Mouse (Mus musculus) kidney, postnatal 0 days (tissue): ENCODE data around the gene Ddx23. TPM values are rescaled to one million over a fixed set of nuclear protein-coding genes. Genes with fewer than 3 reads are reported as not detected.

Experiments
- ATAC-seq: fragments of 200-750 bp; cut with Nextera tagmentation; replicated peaks from 2 replicates; pipeline ENCODE4 v1.8.0; 2017; ENCODE audit warnings: low read depth, moderate number of reproducible peaks, moderate TSS enrichment, moderate library complexity; ENCODE audit not compliant: low FRiP score
- DNase-seq: peaks from one replicate; pipeline ENCODE4 v3.0.0-alpha.2; 2016; ENCODE audit warnings: low spot score
- H3K27ac ChIP-seq: fragments of 300-500 bp; sonication (generic); 2 replicates; pipeline ENCODE4 v1.5.1; 2014; ENCODE audit warnings: mild to moderate bottlenecking
- H3K27me3 ChIP-seq: fragments of 300-500 bp; sonication (generic); 2 replicates; pipeline ENCODE4 v1.6.1; 2014; ENCODE audit warnings: low read length, mixed read lengths; ENCODE audit not compliant: insufficient read depth
- H3K36me3 ChIP-seq: fragments of 300-500 bp; sonication (generic); 2 replicates; pipeline ENCODE4 v1.6.1; 2014; ENCODE audit warnings: low read length, mixed read lengths; ENCODE audit not compliant: insufficient read depth
- H3K4me1 ChIP-seq: fragments of 300-500 bp; sonication (generic); replicated peaks from 2 replicates; pipeline ENCODE4 v1.6.1; 2014; ENCODE audit warnings: antibody characterized with exemption, low read length, mixed read lengths; ENCODE audit not compliant: insufficient read depth
- H3K4me2 ChIP-seq: fragments of 300-500 bp; sonication (generic); 2 replicates; pipeline ENCODE4 v1.6.1; 2014; ENCODE audit warnings: mild to moderate bottlenecking, low read length, moderate library complexity, mixed read lengths
- H3K4me3 ChIP-seq: fragments of 300-500 bp; sonication (generic); replicated peaks from 2 replicates; pipeline ENCODE4 v1.5.1; 2014; ENCODE audit warnings: low read depth, low read length
- H3K9ac ChIP-seq: fragments of 300-500 bp; sonication (generic); 2 replicates; pipeline ENCODE4 v1.6.1; 2014; ENCODE audit warnings: low read depth, low read length
- H3K9me3 ChIP-seq: fragments of 300-500 bp; sonication (generic); replicated peaks from 2 replicates; pipeline ENCODE4 v1.6.1; 2016; ENCODE audit warnings: low read length, inconsistent platforms, mixed read lengths
- CTCF ChIP-seq: IDR thresholded peaks from 2 replicates; pipeline ENCODE4 v1.5.1; 2016; ENCODE audit warnings: antibody characterized with exemption, low read depth, mild to moderate bottlenecking, moderate library complexity
- WGBS: fragments of 180-500 bp; shearing (Covaris S2); extraction: QIAGEN DNeasy Blood & Tissue Kit; methylation state at CpG from one replicate; pipeline ENCODE4 v1.1.7; 2014; 5-methylcytosine and 5-hydroxymethylcytosine counted together
- polyA plus RNA-seq: library from polyadenylated mRNA; unstranded; fragments of >200 nt; fragmentation: Nextera tagmentation; extraction: Ambion mirVana; gene quantifications from 2 replicates; pipeline ENCODE4 v1.2.1, GENCODE M21; 2015

Gene Ddx23
- polyA plus RNA-seq, 1 experiment from 2014 or later, result 14.6 TPM

- Histone ChIP-seq H3K9ac (no peak overlapping the region), H3K27me3 (no peaks in the 10 kb centered on the region), H3K36me3 (no peaks in the 10 kb centered on the region), H3K27ac (no peak overlapping the region), H3K4me1 (peaks cover 6% of the 10 kb centered on the region), H3K9me3 (no peaks in the 10 kb centered on the region), H3K4me3 (no peak overlapping the region), H3K4me2 (no peak overlapping the region)
- DNase-seq (no peak), ATAC-seq (no peak)
- 57% methylated on average over 5 of the region's 5 CpGs for WGBS
- no peak for TF ChIP-seq CTCF
Observed at GRCm38 (mm10) chr15:98623361-98623821, 39.3 kb downstream of the Ddx23 start.

- H3K9me3 ChIP-seq, result no peaks in the 10 kb centered on the region
- no peaks in the 10 kb centered on the region for H3K27me3 ChIP-seq
- no peak overlapping the region for H3K4me2 ChIP-seq
- ATAC-seq (no peak), DNase-seq (no peak)
- H3K36me3 ChIP-seq, result no peaks in the 10 kb centered on the region
- no peak for TF ChIP-seq CTCF
- peaks cover 4% of the 10 kb centered on the region for H3K4me1 ChIP-seq
- no peak overlapping the region for H3K27ac ChIP-seq
- H3K9ac ChIP-seq, result no peak overlapping the region
- no peak overlapping the region for H3K4me3 ChIP-seq
- 29% methylated on average over 6 of the region's 6 CpGs for WGBS
Observed at GRCm38 (mm10) chr15:98622721-98623120, 40.0 kb downstream of the Ddx23 start.

- TF ChIP-seq CTCF, result no peak
- H3K9me3 ChIP-seq, result no peaks in the 10 kb centered on the region
- WGBS, result 8% methylated on average over 7 of the region's 7 CpGs
Observed at GRCm38 (mm10) chr15:98622199-98622598, 40.5 kb downstream of the Ddx23 start.

DNA sequence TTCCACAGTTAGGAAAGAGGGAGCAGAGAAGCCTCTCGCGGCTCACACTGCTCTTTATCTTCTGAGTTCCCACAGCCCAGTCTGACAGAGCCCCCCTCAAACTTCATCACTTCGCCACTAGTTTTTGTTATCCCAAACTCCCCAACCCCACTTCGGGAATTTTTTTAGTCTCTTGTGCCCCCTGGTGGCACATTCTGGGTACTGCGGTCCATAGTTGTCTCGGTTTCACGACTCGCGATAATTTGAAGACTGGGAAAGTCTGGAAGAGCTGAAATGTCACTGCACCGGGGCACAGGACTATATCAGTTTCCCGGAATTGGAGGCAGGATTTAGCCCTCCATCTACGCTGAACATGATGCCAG is 45.5 kb downstream of the Ddx23 start:
- 0 out of 2 replicates have a peak overlapping the region, but pooled peaks have one; percentile 0 for H3K9ac ChIP-seq
- 1% methylated on average over 12 of the region's 12 CpGs for WGBS
- no peaks in the 10 kb centered on the region for H3K36me3 ChIP-seq
- no peaks in the 10 kb centered on the region for H3K27me3 ChIP-seq
- DNase-seq (peak; percentile 89), ATAC-seq (no peak)
- peak; percentile 94 for TF ChIP-seq CTCF
- 0 out of 2 replicates have a peak, but pooled peaks cover 6% of the 10 kb centered on the region for H3K4me1 ChIP-seq
- H3K4me2 ChIP-seq, result peak overlapping the region; percentile 23; the same call in 1 of the 2 replicates
- H3K4me3 ChIP-seq, result no peak overlapping the region
- no peaks in the 10 kb centered on the region for H3K9me3 ChIP-seq
- no peak overlapping the region for H3K27ac ChIP-seq

More at GRCm38 (mm10) chr15:98622199-98622598, 40.5 kb downstream of the Ddx23 start:
- Histone ChIP-seq H3K4me1 (peaks cover 4% of the 10 kb centered on the region), H3K4me3 (no peak overlapping the region), H3K27ac (no peak overlapping the region), H3K4me2 (no peak overlapping the region), H3K36me3 (no peaks in the 10 kb centered on the region), H3K9ac (no peak overlapping the region), H3K27me3 (no peaks in the 10 kb centered on the region)
- ATAC-seq (no peak), DNase-seq (no peak)

DNA sequence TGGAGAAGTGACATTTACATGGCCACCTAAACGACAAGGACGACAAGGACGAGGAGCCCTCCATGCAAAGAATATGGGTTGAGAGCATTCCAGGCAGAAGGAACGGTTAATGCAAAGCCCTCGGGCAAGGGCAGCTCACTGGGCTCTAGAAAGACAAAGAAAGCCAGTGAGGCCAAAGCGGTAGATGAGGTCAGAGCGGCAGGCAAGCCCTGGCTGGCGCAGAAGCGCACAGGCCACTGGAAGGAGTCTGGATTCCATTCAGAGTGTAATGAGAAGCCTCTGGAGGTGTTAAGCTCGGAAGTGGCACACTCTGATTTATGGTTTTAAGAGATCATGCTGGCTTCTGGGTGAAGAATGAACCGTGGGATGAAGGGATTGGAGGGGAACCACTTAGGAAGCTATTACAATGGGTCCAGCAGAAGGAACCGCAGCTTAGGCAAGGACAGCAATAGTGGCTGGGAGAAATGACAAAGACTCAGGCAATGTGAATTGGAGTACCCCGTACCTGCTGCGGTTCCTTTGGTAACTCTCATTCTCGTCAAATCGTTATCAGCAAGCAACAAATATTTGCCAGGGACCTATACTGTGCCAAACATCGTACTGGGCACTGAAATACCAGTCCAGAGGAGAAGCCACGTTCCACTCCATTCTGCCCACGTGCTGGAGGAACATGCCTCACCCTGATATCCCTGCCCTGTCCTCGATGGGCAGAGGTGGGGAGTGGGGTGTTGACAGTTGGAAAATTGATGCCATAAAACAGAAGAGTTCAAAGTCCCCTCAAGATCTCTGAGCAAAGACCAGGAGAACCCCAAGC is 46.1 kb downstream of the Ddx23 start:
- H3K9ac ChIP-seq, result 0 out of 2 replicates have a peak overlapping the region, but pooled peaks have one; percentile 0
- 31% methylated on average over 20 of the region's 20 CpGs for WGBS
- no peak overlapping the region for H3K27ac ChIP-seq
- no peaks in the 10 kb centered on the region for H3K9me3 ChIP-seq
- H3K4me2 ChIP-seq, result peak overlapping the region; percentile 23; the same call in 1 of the 2 replicates
- TF ChIP-seq CTCF, result no peak
- H3K36me3 ChIP-seq, result no peaks in the 10 kb centered on the region
- H3K4me1 ChIP-seq, result 0 out of 2 replicates have a peak, but pooled peaks cover 6% of the 10 kb centered on the region
- H3K27me3 ChIP-seq, result no peaks in the 10 kb centered on the region
- 0 out of 2 replicates have a peak, but pooled peaks have one; percentile 14 for ATAC-seq
- DNase-seq, result no peak
- H3K4me3 ChIP-seq, result no peak overlapping the region

DNA sequence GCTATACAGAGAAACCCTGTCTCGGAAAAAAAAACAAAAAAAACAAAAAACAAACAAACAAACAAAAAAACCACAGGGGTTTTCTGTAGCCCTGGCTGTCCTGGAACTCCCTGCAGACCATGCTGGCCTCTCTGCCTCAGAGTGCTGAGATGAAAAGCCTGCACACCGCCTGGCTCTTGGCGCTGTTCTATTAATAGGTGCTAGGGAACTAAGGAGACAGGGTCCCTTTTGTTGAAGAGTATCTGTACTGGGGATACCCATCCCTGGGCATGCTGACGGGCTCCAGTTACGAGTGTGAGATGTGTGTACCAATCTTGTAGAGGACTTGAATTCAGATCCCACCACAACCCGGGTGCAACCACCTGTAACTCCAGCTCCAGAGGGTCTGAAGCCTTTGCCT is 46.9 kb downstream of the Ddx23 start:
- no peaks in the 10 kb centered on the region for H3K36me3 ChIP-seq
- 77% methylated on average over 6 of the region's 6 CpGs for WGBS
- ATAC-seq (no peak), DNase-seq (no peak)
- TF ChIP-seq CTCF, result no peak
- H3K4me2 ChIP-seq, result no peak overlapping the region
- 0 out of 2 replicates have a peak, but pooled peaks cover 6% of the 10 kb centered on the region for H3K4me1 ChIP-seq
- no peaks in the 10 kb centered on the region for H3K27me3 ChIP-seq
- no peak overlapping the region for H3K27ac ChIP-seq
- no peaks in the 10 kb centered on the region for H3K9me3 ChIP-seq
- H3K9ac ChIP-seq, result no peak overlapping the region
- no peak overlapping the region for H3K4me3 ChIP-seq
